Mouse (Mus musculus) layer of hippocampus, adult 9-10 months (tissue): ENCODE results near the gene Cluh.

ENCODE experiments used
- DNase-seq: peaks from one replicate; pipeline ENCODE4 v3.0.0; 2022; ENCODE audit warnings: low spot score

Gene Cluh

DNA sequence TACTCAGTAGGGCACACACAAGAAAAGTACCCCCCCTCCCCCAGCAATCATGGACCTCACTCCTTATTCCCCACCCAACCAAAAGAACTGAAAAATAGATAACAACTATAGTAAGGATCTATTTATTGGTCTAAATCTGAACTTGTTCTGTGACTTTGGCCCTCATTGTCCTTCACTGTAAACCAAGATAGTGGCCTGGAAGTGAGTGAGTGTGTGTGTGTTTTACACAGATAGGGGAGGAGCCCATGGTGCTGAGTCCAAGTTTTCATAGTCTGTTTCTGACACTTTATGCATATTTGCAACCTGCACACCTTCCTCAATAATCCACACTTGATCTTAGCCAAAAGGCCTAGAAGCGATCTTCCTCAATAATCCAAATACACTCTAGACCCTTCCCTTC is 619 bp upstream of the Cluh start:
- no peak for DNase-seq

GRCm38 (mm10) chr11:74649647-74650551 is 604 bp downstream of the Cluh start:
- no peak for DNase-seq

DNA sequence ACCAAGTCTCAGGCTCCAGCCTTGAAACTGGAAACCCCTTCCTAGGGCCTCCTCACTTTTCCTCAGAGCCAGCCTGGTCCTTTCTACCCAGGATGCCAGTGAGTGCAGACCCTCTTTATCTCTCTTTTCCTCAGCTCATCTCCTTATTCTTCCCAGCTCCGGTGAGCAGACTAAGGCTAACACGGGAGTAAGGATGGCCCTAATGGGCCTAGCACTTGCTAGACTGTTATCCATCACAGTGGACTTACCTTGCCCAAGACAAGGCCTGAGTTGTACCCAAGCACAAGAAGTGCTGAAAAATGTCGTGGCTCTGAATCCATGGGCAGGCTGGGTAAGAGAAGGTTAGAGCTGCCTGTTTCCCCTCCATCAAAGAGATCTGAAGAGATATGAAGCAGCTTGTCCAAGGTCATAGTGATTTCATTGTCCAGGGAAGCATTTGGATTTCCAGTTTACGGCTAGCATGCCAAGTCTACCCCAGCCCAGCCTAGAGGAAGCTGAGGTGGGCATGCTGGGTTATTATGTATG is 1.3 kb downstream of the Cluh start:
- no peak for DNase-seq

GRCm38 (mm10) chr11:74652791-74653191 is 3.5 kb downstream of the Cluh start:
- DNase-seq, result no peak

- DNase-seq, result no peak
Measured at GRCm38 (mm10) chr11:74653385-74653784, 4.1 kb downstream of the Cluh start.

GRCm38 (mm10) chr11:74655941-74656340 is 6.6 kb downstream of the Cluh start:
- no peak for DNase-seq

DNA sequence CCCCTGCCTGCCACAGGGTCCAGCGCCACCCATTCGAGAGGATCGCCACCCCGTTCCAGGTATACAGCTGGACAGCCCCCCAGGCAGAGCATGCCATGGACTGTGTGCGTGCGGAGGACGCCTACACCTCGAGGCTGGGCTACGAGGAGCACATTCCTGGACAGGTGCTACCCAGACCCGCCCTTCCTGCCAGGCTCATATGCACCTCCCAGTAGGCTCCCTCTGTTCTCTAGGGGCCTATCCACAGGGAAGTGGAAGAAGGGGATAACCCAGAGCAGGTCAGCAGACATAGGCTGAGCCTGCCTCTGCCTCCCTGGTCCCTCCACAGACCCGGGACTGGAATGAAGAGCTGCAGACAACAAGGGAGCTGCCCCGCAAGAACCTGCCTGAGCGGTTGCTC is 11.0 kb downstream of the Cluh start:
- no peak for DNase-seq

GRCm38 (mm10) chr11:74661641-74662040 is 12.3 kb downstream of the Cluh start:
- DNase-seq, result no peak

DNA sequence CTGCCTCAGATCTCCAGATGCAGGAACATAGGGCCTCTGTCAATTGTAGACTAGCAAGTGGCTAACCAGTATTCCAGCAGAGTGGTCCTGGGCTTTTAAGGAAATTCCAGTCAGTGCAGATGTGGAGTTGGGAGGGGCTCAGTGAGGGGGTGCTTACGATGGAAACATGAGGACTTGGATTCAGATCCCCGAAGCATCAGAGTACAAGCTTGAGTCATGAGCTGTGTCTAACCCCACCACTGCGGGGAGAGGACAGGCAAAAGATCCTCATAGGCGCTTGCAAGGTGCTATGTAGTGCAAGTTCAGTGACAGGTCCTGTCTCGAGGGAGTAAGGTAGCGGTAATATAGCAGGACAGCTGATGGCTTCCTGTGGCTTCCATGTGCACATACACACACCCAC is 12.9 kb downstream of the Cluh start:
- DNase-seq, result no peak

DNA sequence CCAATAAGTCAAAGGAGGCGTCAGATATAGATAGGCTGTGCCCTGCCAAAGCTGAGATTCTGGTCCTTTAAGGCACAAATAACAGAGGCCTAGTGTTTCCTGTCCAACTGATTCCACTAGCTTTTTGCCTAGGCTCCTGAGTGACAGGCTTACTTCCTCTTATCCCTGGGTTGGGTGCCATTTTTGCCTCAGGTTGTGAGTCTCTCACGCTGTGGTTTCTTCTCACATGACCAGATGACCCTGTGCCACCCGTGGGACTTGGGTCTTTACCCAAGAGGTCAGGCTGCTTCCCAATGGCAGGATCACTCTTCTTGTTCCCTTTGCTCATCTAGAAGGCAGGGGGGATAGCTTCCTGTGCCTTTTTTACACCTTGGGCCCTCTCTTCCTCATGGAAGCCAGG is 15.0 kb downstream of the Cluh start:
- no peak for DNase-seq

GRCm38 (mm10) chr11:74664906-74665305 is 15.6 kb downstream of the Cluh start:
- no peak for DNase-seq

DNA sequence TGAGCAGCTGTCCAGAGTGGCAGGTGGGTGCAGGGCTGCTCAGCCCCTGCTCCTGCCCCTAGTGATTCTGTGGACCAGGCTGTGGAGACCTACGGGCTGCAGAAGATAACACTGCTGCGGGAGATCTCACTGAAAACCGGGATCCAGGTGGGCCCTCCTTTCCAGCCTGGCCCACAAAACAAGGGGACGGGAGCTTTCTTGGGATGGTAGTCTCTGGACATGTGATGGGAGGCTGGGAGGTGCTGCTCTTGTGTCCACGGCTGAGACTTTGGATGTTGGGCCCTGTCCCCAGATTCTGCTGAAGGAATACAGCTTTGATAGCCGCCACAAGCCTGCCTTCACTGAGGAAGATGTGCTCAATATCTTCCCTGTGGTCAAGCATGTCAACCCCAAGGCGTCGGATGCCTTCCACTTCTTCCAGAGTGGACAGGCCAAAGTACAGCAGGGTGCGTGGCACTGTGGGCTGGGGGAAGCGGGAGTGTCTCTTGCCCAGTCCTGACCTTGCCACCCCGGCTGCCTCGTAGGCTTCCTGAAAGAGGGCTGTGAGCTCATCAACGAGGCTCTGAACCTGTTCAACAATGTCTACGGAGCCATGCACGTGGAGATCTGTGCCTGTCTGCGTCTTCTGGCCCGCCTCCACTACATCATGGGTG is 16.5 kb downstream of the Cluh start:
- no peak for DNase-seq

GRCm38 (mm10) chr11:74666284-74666652 is 17.0 kb downstream of the Cluh start:
- DNase-seq, result no peak

DNA sequence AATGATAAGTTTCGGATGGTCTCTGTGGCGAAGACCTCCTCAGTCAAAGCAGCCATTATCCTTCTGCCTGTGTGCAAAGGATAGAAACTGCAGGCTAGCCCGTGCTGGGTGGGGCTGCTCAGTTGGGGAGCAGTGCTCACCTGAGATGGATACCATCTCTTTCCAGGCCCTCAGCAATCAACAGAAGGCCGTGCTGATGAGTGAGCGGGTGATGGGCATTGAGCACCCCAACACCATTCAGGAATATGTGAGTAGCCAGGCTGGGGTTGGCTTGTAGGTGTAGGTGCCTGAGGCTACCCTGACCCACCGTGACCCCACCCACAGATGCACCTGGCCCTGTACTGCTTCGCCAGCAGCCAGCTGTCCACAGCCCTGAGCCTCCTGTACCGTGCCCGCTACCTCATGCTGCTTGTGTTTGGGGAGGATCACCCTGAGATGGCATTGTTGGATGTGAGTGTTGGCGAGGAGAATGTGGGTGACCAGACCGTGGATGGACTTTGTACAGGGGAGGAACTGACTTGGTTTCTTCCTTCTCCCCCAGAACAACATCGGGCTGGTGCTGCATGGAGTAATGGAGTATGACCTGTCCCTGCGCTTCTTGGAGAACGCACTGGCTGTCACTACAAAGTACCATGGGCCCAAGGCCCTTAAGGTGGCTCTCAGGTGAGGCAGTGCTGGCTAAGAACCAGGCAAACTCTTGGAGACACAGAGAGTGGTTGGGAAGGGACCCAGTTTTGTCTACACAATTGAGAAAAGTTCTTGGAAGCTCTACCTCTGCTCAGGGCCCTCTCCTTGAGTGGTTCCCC is 17.7 kb downstream of the Cluh start:
- DNase-seq, result no peak

DNA sequence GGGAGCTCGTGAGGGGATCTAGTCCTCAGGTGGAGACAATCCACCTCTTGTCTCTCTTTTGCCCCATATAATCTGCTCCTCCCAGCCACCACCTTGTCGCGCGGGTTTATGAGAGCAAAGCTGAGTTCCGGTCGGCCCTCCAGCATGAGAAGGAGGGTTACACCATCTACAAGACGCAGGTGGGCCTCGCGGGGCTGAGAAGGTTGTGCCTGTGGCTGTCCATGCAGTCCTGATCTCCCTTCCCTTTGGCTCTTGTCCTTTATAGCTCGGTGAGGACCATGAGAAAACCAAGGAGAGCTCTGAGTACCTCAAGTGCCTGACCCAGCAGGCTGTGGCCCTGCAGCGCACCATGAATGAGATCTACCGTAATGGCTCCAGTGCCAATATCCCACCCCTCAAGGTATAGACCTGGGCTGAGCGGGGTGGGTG is 18.3 kb downstream of the Cluh start:
- DNase-seq, result no peak

DNA sequence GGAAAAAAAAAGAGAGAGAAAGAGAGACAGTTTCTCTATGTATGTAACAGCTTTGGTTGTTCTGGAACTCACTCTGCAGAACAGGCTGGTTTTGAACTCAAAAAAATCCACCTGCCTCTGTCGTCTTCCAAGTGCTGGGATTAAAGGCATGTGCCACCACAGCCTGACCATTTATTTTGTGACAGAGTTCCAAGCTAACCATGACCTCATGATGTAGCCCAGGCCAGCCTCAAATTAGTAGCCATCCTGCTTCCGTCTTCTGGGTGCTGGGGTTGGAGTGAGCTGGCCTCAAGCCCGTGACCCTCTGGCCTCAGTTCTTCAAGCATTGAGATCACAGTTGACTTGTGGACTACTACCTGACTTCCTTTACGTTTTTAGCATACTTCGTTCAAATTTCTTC is 19.2 kb downstream of the Cluh start:
- DNase-seq, result no peak

DNA sequence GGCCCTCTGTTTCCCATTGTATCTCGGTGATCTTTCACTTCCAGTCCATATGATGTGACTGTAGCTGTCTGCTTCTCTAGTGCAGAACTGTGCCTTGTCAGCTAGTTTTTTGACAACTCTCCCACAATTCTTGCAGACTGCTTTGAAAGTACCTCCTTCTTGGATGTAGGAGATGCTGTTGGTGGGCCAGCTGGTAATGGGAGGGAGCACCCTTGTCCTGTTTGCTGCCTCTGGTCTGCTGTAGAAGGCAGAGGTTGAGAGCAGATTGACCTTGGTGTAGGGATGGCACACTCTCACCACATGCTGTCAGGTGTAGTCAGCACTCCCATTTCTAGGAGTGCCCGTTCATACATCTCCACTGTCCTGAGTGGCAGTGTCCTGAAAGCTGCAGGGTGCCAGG is 19.7 kb downstream of the Cluh start:
- DNase-seq, result no peak

- DNase-seq, result no peak
Measured at GRCm38 (mm10) chr11:74670151-74670550, 20.9 kb downstream of the Cluh start.

GRCm38 (mm10) chr11:74671013-74671412 is 21.7 kb downstream of the Cluh start:
- DNase-seq, result no peak

DNA sequence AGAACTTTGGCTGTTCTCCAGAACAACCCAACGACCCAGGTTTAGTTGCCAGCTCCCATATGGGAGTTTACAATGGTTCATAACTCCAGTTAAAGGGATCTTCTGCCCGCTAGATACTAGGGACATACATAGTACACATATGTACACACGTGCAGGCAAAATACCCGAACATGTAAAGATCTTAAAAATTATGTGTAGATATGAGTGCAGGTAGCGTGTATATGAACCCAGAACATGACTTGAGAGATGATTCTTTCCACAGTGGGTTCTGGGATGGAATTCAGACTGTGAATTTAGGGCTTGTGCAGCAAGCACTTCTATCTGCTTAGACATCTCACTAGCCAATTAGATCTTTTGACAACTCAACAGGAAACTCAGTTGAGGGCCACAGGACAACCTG is 22.5 kb downstream of the Cluh start:
- DNase-seq, result no peak

DNA sequence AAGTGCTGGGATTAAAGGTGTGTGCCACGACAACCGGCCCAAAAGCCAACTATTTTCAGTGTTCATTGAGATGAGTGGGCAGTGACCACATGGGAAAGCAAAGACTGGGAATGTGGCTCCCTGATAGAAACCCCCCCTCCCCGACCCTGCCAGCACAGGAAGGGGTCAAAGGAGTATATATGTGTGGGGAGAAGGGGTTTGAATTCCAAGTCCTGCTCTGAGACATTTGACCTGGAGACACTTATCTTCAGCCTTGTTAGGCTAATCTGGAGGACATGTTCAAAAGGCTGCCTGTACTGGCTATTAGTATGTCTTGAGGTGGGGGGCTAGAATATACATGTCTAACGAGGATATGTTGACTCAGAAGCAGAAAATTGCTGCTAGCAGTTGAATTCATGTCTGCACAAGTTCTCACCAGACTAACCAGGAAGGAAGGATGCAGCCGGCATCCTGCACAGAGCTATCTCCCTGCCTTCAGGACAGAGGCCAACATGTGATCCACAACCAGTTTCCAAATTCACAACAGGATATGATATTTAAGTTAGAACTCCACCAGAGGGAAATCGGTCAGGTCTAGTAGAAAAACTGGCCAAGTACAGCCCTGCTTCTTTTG is 23.7 kb downstream of the Cluh start:
- DNase-seq, result no peak

DNA sequence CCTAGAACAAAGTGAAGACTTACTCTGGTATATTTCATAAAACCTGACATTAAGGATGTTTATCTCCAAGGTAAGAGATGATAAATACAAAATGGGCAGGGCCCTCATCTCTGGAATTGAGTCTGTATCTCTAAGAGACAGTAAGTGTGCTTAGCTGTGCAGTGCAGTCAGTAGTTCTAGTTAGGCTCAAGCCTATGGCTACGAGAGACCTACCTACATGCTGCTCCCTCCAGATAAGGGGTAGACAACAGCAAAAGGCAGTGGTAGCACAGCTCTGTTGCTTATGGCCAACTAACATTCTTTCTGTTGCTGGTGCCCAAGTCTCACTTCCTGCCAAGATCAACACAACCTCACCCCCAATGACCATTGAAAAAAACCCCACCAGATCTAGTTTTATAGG is 24.3 kb downstream of the Cluh start:
- no peak for DNase-seq
